Mouse (Mus musculus): Measurements from ENCODE around the gene Luzp2.
A peak's percentile ranks its signal among the peaks of the same experiment; 100 is the strongest.
"Not testable (repeated sequence)": the region's sequence is repeated elsewhere in the genome, so short reads cannot be mapped to it uniquely, and the experiment has no call there.

The Luzp2 gene

GRCm38 (mm10) chr7:55000397-55000796, 165.1 kb downstream of the Luzp2 start:
- no peak for DNase-seq (ENCODE audit: low spot score in 2 of 2)

GRCm38 (mm10) chr7:55009173-55009771, 174.0 kb downstream of the Luzp2 start:
- DNase-seq (ENCODE audit: low spot score in 2 of 2): no peak

- DNase-seq (ENCODE audit: low spot score in 2 of 2): not testable (repeated sequence)
Observed at GRCm38 (mm10) chr7:55133850-55134249, 298.6 kb downstream of the Luzp2 start.

GRCm38 (mm10) chr7:55188927-55189326, 353.6 kb downstream of the Luzp2 start:
- DNase-seq (ENCODE audit: low spot score in 2 of 2): no peak

- peak in 1 of 2 experiments; percentile 4 for DNase-seq (ENCODE audit: low spot score in 2 of 2)
Observed at GRCm38 (mm10) chr7:55189496-55189895, 354.2 kb downstream of the Luzp2 start.

GRCm38 (mm10) chr7:55190655-55191054, 355.4 kb downstream of the Luzp2 start:
- no peak for DNase-seq (ENCODE audit: low spot score in 2 of 2)

- DNase-seq (ENCODE audit: low spot score in 2 of 2): no peak
Observed at GRCm38 (mm10) chr7:55198806-55199205, 363.5 kb downstream of the Luzp2 start.

GRCm38 (mm10) chr7:55222997-55223396, 387.7 kb downstream of the Luzp2 start:
- DNase-seq (ENCODE audit: low spot score in 2 of 2): no peak

GRCm38 (mm10) chr7:55229407-55229806, 394.1 kb downstream of the Luzp2 start:
- DNase-seq (ENCODE audit: low spot score in 2 of 2): no peak

All from frontal cortex, postnatal 10 days (tissue).